Mouse (Mus musculus) 3134 (cell line): ENCODE data around the gene Cacna1g.
A peak's percentile ranks its signal among the peaks of the same experiment; 100 is the strongest.

Source experiments
- DNase-seq: peaks from one replicate; pipeline ENCODE4 v3.0.0-alpha.2; 2011; ENCODE audit warnings: low spot score; ENCODE audit not compliant: insufficient read length; ENCODE audit errors: extremely low read depth

The Cacna1g gene

DNA sequence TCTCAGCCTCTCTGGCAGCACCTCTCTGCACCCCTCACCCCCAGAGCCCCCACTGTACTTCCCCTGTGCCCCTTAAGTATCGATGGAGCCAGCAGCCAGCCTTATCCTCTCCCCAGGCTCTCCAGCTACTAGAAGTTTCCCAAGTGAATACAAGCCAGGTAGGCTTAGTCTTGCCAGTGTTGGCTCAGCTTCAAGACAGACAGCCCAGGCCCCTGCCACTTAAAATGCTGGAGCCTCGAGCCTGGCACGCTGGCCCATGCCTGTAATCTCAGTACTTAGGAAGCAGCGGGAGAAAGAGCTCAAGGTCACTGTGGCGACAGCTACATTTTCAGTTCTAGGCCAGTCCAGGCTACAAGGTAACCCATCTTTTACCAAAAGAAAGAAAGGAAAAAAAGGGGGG lies 24.1 kb downstream of the Cacna1g start:
- DNase-seq: no peak

DNA sequence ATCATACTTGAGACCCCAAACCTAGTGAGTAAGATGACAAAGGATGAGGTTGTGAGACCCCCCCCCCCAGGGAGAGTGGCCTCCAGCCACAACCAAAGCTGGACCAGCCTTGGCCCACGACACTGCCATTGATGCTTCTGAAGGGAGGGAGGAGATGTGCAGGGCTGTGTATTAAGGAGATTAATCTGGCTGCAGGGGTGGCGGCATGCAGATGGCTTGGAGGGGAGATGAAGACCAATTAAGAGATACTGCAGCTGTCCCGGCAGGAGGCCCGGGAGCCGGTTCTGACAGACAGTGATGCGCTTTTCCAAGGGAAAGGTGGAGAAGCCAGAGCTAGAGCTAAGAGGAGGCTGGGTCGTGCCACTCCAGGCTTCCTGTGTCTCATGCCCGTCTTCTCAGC lies 24.8 kb downstream of the Cacna1g start:
- no peak for DNase-seq

DNA sequence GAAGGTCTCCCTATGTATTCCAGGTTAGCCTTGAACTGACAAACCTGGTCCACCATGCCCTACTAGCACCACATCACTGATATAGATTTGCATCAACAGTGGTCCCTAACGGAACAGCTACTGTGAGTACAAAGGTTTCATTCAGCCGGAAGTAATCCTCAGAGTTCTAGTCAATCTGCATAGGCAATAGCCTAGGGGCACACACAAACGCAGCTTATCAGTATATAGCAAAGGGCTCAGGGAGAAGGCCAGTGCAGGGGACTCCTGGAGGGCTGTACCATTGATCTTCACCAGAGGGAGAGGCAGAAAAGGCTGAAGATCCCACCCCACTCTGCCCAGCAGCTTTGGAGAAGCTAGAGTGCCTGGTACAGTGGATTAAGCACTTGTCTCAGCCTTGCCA lies 27.0 kb downstream of the Cacna1g start:
- DNase-seq: no peak

DNA sequence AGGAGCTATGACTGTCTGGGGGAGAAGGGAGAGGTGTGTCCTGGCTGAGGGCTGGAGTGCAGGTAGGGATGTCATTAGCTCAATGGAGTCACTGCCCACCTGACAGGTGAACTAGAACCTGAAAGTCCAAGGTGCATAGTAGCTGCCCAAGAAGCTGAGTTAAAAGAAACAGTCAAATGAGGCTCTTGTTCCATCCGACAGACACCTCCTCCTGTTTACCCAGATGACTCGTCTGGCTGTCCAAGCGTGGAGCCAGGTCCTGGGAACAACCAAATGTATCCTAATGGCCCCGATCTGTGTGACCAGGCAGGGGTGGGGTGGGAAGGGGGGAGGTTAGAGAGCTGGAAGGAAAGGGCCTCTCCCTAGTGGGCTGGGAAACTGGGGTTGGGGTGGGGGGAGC lies 28.7 kb downstream of the Cacna1g start:
- no peak for DNase-seq

DNA sequence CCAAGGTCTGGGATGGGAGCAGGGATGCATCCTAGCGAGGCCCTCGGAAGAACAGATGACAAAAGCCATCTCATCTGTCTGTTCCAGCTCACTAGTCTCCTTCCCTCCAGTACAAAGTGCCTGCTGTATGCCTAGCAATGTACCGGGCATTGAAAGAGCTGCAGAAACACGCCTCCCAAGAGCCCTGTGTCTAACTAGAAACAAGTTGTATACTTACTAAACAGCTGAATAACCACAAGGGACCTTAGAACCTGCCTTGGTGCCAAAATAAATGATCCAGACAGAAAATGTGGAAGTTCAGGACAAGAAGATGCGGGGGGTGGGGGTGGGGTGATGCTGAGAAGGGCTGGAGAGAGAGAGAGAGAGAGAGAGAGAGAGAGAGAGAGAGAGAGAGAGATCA lies 29.2 kb downstream of the Cacna1g start:
- no peak for DNase-seq

- DNase-seq: no peak
Measured at GRCm38 (mm10) chr11:94441752-94442151, 32.2 kb downstream of the Cacna1g start.

- no peak for DNase-seq
Measured at GRCm38 (mm10) chr11:94441122-94441521, 32.9 kb downstream of the Cacna1g start.

DNA sequence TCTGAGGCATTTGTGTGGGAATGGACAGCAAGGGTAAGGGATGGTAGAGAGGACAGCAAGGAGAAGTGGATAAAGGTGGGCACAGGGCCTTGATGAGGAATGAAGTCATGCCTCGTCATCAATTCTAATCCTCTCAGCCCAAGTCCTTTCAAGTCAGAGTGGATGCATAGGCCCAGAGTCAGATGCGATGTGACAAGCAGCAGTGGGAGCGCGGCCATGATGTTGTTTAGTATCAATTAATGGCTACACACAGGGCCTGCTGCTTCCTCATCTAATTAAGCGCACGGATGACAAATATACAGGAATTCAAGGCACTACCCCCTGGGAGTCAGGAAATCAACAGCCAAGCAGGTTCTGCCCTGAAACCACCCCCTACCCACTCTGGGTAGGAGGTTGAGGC lies 33.6 kb downstream of the Cacna1g start:
- DNase-seq: no peak

DNA sequence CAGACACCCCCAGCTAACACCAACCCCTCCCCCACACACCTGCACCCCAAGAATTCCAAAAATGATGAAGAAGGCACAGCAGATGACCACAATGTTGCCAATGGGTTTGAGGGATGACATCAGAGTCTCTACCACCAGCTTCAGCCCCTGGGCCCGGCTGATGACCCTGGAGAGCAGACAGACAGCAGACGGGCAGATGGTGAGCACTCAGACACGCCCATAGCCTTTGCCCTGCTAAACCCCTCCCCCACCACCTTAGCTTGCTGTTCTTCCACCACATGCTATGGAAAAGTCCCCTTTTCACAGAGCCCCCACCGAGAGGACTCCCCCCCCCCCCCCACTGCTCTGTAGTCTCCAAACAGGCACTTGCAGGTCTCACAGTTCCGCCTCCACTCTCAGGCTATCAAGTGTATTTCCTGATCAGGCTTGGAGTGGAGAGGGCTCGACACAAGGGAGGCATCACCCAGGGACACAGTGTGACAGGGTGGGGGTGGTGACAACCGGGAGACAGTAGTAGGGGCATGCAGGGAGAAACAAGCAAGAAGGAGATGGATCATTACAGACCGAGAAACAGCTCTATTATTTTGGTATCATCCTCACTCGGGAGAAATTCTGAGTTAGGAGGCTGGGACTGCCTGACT lies 44.9 kb downstream of the Cacna1g start:
- no peak for DNase-seq

GRCm38 (mm10) chr11:94428091-94428835 lies 45.7 kb downstream of the Cacna1g start:
- peak; percentile 31 for DNase-seq

GRCm38 (mm10) chr11:94425656-94426055 lies 48.3 kb downstream of the Cacna1g start:
- no peak for DNase-seq

GRCm38 (mm10) chr11:94425215-94425614 lies 48.8 kb downstream of the Cacna1g start:
- no peak for DNase-seq

- no peak for DNase-seq
Measured at GRCm38 (mm10) chr11:94424380-94424779, 49.6 kb downstream of the Cacna1g start.

DNA sequence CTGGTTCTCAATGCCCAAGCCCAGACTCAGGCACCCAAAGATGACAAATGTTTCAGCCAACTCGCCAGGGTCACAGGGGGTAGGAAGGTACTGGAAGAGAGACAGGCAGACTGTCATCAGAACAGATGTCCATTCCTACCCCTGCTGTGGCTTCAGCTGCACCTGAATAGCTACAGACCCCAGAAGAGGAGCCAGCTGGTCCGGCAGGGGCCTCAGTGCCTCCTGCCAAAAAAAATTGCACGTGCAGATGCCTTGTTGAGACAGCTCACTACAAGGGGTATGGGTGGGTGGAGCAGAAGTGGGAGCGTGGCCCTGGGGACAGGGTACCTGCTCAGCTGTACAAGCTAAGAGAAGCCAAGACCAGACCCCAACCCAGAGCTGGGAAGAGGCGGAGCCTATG lies 50.1 kb downstream of the Cacna1g start:
- DNase-seq: no peak

- DNase-seq: no peak
Measured at GRCm38 (mm10) chr11:94420991-94421390, 53.0 kb downstream of the Cacna1g start.

DNA sequence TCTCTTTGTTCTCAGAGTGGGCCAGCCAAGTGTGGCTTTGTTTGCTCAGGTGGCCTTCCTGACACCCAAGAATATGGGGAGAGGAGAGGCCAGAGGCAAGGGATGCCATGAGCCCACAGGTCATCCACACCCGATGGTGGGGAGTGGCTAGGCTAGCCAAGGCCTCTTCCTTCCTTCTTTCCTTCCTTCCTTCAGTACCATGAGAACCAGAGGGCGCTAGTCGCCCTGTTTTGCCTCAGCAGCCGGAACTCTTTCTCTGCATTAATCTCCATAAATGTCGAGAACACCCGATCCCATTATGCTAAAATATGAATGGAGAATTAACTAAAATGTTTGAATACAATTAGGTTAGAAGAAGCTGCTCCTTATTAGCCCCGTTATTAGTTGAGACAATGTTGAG lies 53.7 kb downstream of the Cacna1g start:
- no peak for DNase-seq

DNA sequence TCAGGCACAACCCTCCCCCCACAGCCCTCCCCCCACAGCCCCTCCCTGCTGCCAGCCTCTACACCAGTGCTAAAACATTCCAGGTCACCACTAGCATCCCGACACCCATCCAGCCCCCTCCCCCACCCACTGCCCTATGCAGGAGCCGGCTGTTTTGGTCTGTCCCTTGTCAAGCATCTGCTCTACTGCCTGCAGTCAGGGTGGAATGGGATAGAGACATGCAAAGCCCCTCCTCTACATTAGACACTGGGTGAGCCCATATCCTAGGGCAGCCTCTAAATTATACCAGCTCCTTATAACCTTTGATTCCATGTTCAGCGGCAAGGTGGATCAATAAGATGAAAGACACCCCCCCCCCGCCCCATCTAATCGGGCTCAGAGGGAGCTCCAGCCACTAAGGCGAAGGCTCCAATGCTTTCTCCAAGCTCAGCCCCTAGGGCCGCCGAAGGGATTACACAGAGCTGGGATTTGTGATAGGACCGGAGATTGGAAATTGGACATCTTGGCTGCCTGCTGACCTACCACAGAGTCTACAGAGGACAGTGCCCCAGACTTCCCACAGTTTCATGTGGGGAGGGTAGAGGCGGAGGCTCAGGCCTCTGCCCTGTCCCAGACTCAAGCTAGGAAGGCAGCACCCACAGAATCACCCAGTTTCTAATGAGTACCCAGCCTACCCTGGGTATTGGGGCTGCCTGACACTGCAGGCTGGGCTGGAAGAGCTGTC lies 54.8 kb downstream of the Cacna1g start:
- DNase-seq: no peak

DNA sequence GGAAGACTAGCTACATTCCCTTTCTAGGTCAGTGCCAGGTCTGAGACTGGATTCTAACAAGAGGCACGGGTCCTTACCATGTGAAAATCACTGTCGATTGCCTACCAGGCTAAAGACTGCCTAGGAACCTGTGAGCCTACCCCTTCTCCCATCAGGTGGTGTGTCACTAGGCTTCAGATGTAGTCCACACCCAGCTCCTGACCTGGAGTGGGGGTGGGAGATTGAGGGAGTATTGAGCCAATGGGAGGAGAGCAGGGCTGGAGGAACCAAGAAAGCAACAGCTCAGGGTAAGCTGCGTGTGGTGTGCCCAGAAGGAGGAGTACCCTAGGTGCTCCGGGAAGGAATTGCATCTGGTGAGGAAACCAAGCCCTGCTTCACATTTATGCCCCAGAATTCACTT lies 60.0 kb downstream of the Cacna1g start:
- DNase-seq: no peak

- no peak for DNase-seq
Measured at GRCm38 (mm10) chr11:94413516-94413915, 60.5 kb downstream of the Cacna1g start.

GRCm38 (mm10) chr11:94412998-94413469 lies 61.0 kb downstream of the Cacna1g start:
- no peak for DNase-seq

DNA sequence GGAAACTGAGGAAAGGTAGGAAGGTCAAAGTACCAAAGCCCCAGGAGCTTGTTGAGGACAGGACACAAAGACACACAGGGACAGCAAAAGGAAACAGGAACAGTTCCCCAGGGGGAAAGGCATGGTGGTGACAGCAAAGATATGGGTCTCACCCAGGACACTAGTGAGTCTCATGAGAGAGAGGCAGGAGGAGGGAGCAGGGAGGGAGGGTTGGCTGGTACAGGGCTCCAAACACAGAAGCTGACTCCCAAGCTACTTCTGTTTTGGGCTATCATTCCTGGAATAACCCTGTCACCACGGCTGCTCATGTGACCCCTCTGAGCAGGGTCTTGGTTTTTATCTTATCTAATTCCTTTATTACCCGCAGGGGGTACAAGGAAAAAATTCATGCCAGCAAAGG lies 61.4 kb downstream of the Cacna1g start:
- no peak for DNase-seq
